Mouse (Mus musculus): ENCODE data around the gene Agbl5.

DNA sequence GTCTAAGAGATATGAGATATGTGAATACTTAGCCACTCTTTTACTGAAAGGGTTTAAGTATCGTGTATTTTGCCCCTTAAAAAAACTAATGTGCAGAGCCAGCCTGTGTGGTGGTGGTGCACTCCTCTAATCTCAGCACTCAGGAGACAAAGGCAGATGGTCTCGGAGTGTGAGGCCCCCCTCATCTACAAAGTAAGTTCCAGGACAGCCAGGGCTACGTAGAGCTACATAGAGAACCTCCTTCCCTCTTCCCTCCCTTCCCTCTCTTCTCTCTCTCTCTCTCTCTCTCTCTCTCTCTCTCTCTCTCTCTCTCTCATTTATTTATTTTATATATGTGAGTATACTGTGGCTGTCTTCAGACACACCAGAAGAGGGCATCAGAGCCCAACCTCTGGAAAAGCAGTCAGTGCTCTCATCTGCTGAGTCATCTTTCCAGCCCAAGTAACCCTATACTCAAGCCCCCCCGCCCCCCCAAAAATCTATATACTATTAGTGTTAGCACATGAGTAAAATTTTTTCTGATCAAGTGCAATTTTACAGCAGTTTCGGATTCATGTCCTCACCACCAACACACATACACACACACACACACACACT, 9.0 kb upstream of the Agbl5 start:
- TF ChIP-seq POLR2A (IDR thresholded peaks at IDR 0.05; ENCODE audit: borderline replicate concordance, extremely low read depth, low read depth, low read length) (no peak), CTCF (IDR thresholded peaks at IDR 0.05; ENCODE audit: insufficient read depth, low read length) (no peak)
